Mouse (Mus musculus) lung, postnatal 10 days (tissue): ENCODE data around the gene Rgs2.
A peak's percentile ranks its signal among the peaks of the same experiment; 100 is the strongest.

ENCODE experiments used
- DNase-seq: peaks from one replicate; pipeline ENCODE4 v3.0.0; 2021

The Rgs2 gene

DNA sequence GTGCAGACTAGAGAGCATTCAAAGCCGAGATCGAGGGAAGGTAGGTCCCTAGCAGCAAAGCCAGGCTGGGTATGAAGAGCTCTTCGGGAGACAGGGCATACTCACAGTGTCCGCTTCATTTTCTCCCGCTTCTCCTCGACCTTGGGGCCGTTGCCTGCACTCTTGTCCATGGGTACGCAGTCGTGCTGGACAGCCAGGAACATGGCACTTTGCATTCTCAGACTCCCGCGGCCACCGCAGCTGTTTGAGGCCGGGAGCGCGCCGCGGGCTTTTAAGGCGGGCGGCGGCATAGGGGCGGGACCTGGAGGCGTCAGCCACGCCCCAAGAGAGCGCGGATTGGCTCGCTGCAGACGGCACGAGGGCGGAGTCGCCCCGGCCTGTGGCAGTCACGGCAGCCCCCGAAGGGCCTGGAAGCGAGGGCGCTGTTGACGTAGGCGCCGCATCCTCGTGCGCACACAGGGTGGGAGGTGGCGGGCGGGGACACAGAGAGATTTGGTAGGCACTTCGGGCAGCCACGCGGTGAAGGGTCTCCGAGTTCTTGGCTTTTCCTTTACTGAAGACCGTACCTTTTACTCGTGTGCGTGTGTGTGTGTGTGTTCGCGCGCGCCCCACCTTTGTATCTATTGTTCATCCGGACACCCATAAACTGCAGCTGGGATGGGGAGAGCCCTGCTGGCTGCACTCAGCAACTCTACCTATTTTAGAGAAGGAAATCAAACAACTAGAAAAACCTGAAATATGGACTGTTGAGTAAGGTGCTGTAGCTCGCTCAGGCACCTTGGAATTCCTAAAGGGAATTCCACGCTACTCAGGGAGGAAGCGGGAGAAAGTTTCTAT, at the start of gene Rgs2:
Gene Rgs2 (minus strand): TSS at position 258 of the 837 bp plus-strand sequence.
- peak; percentile 95 for DNase-seq

DNA sequence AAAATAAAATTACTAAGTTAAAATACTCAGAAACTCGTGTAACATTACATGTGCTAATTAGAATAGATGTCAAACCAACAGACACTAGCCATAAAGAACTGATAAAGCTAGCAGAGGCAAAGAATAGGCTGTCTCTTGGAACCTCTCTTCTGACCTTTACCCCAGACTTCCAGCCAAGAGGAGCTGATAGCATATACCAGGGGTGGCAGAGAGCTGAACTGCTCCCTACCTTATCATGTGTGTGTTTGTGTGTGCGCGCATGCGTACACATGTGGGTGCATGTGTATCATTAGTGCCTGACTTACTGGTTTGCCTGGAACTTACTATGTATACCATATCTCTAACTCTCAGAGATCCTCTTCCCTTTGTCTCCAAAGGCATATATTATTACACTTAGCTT, 49.4 kb upstream of the Rgs2 start:
- DNase-seq, result no peak

DNA sequence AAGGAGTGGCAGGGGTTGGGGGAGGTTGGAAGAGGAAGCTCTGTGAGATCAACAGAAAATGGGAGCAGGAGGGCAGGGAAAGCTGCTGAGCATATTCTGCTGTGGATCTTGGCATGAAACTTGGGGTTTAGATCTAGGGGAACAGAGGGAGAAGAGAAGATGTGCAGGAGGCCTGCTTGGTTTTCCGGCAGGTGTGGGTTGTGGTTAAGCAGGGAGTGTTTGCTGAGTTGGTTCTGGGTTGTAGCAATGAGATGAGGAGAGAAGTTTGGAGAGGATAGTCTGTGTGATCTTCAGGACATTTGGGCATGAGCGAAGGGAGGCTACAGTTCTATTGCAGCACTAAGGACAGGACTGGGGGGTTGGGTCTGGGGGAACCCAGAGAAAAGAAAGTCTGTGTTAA, 37.9 kb upstream of the Rgs2 start:
- no peak for DNase-seq

DNA sequence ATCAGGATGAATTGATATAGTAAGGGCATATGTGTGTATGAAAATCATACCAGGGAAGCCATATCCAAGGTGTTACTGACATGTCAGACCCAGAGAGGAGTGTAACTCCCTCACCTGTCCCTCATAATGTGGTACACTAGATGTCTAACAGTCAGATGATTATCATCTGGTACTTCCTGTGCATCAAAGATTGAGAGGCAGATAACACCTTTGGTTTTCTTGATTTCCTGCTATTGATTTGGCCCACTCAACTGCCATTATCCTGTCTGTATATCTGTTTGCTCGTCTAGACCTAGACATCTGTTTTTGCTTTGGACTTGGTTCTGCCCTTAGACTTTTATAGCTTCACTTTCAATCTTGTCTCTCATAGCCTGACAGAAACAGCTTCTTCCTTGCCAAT, 29.5 kb upstream of the Rgs2 start:
- DNase-seq, result no peak

DNA sequence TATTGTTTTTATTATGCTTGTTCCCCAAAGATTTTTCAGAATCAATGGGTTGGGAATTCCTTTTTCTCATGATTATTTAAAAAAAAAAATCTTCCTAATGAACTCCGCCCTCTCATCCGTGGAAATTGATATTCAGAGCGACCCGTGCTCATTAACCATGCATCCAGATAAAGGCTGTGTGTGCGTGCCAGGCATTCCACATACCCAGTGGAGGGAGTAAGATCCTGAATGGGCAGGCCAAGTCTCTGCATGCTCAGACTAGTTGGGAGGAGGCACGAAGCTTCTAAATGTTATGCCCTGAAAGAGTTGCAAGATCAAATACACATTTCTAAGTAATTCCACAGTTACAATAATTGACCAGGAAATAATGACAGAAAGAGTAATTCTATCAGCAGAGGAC, 26.5 kb upstream of the Rgs2 start:
- DNase-seq, result no peak

DNA sequence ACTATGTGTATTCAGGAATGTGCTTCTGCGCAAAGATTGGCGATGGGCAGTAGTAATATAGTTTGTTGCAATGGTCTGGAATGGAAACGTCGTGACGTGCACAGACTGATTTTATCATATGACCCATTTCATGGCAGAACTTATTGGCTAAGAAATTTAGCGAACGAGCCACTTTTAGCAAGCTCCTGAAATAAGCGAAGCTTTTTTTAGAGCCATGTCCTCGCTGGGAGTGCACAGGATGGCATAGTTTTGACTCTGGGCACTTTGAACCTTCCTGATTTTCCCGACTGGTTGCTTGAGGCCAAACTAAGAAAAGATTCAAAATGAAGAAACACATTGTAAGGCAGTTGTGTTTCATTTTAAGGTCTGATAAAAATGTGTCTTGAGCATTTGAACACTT, 25.7 kb upstream of the Rgs2 start:
- no peak for DNase-seq

DNA sequence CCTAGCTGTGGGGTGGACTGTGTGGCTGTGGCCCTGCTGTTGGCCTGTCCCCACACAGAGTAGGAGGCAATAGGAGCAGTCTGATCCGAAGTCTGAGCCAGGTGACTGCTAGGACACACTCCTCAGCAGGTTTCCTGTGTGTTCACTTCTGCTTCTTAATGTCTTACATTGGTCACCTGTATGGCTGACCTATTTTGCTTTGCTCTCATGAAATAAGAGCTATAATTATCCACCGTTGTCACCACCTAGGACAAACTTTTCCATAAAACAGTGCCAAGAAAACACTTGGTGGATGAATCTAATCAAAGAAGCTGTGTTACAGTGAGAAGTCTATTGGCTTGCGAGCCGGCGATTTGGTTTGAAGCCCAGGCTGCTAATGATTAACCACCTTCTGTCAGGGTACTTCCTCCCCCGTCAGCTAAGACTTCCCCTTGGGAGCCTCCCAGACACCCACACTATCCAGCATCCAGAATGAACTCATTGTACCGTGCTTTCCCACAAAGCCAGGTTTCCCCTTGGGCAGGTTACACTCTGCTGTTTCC, 14.5 kb upstream of the Rgs2 start:
- DNase-seq, result peak; percentile 36

DNA sequence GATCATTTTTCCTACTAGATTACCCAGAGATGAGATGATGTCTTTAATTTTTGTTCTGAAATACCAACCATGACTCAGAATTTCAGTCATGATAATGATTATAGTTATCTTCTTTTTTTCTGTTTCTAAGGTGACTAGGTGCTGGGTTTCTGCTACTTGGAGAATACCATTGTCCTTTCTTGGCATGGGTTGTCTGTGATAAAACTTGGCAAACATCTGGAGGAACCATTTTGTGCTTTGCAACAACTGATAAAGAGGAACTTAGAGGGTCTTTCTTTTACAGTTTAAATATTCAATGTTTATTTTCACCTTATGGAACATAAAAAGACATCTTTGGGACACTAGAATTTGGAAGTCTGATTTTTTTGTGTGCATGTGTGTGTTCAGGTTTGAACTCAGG, 10.0 kb upstream of the Rgs2 start:
- DNase-seq, result no peak

DNA sequence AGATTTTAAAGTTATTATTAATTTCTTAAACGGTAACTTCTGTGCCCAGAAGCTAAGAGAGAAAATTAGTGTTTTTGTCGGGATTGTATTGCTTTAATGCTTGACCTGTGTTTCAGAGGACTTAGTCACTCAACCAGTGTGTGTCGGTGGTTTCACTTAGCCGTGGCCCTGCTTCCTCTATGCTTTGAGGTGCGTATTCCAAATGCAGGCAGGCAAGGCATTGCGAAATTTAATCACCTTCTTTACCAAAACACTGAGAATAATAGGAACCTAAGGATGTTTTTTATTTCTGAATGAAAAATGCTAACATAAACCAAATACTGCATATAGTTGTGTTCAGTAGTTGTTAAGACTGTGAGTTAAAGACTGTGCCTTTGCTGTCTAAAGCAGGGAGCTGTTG, 3.4 kb upstream of the Rgs2 start:
- DNase-seq, result no peak

DNA sequence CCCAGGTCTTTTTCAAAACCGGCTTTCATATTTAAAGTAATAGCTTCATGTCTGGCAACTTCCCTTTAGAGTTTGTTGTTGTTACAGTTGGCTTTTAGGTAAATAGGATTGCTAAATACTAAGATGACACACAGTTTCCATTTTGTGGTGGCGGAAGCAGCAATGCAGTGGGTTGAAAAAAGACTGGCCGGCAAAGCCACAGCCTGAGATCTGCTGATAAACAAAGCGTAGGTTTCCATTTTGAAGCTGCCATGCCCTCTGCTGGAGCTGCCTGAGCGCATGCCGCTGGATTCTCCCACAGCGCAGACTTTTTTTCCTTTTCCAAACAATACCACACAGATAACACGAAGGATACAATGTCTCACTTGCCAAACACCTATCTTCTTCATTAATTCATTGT, 2.6 kb upstream of the Rgs2 start:
- peak; percentile 86 for DNase-seq

DNA sequence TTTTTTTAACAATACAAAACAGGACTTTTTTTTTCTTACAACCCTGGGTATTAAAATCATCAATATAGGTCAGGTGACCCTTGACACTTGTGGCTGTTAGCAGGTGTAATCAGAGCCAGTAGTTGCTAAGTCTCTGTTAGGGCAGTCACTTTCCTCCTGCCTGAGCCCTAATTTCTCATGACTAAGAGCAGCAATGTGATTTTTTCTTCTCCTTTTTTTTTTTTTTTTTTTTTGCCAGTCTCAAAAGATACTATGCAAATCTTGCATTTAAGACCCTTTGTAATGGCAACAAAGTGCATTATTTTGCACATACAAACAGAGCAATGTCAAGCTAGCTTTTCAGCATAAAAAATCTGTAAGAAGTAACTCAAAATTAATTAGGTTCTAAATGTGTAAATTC, 1.7 kb upstream of the Rgs2 start:
- no peak for DNase-seq

DNA sequence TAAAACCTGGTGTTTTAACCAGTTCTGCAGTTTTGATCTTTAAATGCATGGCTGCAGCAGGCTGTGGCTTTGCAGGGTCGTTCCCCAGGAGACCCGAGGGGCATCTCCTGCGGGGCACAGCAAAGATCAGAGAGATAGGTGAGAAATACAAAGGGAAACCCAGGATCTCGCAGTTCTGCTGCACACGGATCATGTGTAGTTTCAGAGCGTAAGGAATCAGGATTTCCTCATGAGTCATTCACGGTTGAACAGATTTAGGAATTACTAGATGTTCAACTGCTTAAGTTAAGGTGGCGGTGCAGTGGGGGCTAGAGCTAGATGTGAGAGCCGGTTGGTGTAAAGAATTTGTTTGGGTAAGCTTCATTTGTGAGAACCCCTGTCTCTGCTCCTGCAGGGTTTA, 780 bp upstream of the Rgs2 start:
- no peak for DNase-seq

DNA sequence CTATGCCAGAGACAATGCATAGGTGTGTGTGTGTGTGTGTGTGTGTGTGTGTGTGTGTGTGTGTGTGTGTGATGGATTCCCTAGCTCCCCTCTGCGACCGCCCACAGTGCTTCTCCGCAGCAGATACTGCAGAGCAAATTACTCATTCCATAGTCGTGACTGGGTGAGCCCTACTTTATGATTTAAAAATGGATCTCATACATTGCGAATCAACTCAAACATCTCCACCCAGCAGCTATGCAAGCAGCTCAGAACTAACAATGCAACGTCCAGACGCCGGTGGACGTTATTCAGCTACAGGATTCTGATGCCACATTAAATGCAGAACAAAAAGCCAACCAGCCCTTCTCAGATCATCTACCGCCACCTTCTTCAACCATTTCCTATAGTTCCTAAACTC, 545 bp downstream of the Rgs2 start:
- no peak for DNase-seq

DNA sequence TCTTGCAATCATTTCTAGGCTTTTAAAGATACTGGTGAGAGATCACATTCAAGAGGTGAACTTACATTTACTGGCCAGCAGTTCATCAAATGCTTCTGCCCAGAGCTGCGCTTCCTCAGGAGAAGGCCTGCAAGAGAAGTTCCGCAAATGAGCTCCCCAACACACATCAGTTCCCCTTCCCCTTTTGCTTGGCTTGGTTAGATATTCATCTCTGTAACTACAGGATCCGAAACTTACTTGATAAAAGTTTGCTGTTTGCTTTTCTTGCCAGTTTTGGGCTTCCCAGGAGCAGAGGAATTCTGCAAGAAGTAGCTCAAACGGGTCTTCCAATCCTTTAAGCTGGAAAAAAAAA, 1.3 kb downstream of the Rgs2 start:
- no peak for DNase-seq

DNA sequence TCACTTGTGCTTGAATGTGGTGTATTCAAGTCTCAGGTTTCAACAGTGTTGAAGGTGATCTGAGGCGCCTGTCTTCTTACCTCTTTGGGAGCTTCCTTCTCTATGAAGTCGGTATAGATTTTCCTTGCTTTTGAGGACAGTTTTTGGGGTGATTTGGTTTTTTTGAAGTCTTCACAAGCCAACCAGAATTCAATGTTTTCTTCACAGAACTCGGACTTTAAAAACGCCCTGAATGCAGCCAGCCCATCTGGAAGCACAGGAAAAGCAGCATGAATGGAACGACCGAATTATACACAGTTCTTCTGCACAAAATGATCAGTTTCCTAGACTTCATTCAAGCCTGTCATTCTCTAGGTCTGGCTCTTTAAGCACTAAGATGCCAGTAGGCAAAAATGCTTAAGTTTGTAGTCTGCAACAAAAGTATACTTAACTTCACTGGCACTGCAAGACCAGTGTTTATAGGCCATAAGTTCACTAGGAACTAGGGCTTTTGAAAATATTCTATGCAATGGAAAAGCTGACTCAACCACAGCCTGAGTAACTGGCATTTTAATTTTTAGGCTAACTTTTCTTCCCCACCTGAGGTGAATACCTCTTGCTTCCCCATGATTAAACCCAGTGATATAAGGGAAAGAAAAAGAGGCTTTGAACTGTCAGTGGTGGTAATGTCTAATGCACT, 1.8 kb downstream of the Rgs2 start:
- DNase-seq, result no peak

DNA sequence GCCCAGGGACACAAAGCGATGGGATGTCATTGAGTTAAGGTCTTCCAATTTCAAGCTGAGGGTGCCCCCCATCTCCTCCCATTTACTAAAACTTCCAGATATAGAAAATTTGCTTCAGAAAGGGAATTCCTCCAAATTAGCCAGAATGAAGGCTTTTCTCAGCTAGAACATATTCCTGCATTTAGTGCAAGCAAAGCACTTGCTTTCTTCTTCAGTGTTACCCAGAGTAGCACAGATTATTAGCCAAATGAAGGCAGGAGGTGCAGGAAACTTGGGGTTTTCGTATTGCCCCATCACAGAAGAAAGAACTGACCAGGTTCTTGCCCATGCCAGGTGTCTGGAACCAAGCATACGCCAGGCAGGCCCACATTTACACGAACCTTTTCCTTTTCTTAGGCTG, 3.7 kb downstream of the Rgs2 start:
- DNase-seq, result no peak

DNA sequence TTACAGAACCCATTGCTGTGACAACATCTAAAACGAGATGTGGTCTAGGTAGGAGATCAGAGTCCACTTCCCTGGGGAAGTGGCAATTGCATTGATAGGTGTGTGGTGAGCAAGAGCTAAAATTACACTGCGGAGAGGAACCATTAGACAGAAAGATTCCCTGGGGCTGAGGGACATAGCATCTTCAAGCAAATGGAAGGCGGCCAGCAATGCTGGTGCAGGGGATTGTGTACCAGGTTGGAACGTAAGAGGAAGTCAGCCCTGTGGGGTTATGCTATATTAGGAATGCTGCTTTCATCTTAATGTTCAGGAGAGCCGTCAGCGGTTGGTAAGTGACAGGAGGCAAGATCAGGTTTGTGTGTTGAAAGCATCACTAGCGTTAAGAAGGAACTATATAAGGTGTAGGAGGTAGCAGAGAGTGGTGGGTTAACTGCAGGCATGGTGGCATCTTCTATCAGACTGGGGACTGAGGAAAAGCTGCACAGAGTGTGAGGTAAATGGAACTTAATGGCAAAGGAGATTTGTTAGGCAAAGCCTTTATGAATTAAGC, 4.5 kb downstream of the Rgs2 start:
- peak; percentile 23 for DNase-seq

DNA sequence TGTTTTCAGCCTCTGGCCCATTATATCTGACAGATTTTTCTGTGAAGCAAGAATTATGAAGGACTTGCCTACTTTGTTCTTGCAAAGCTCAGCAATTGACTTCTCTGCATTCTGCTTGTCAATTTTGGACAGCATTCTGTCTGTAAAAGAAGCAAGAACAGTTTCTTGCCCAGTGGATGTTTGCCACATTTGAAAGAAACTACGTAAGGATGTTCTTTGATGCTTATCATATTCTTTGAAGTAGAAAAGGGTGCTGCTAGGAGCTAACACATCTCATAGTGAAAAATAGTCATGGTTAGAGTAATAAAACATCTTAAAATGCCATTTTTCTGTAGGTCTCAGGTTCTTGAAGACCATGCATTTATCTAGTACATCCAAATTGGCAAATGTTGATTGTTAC, 10.9 kb downstream of the Rgs2 start:
- DNase-seq, result no peak

DNA sequence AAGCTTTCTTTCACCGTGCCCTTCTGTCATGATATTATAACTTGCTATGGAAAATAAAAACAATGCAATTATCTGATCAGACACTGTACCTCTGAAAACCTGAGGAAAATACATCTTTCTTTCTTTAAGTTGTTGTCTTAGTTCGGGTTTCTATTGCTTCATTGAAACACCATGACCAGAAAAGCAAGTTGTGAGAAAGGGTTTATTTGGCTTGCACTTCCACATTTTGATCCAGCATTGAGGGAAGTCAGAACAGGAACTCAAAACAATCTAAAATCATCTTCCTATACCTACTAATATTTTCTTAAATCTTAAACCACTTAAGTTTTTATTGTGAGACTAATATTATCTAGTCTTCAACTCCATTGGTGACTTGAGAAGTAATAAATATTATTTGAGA, 11.4 kb downstream of the Rgs2 start:
- no peak for DNase-seq

DNA sequence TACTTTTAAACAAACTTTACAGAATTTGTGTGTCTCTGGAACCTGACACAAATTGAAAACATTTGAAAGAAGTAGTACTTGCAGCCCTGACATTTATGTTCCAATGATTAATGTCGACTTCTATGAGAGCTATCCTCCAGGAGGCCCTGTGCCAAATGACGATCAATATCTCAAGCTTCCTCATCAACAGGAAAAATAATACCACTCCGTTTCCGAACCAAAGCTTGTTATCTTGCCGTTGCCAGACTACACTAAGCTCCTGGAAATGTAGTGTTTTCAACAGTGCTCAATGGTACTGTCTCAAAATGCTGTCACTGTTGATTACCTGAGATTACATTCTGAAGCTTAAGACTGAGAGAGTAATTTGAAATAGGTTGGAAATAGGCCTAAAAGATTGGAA, 13.7 kb downstream of the Rgs2 start:
- DNase-seq, result peak; percentile 28

DNA sequence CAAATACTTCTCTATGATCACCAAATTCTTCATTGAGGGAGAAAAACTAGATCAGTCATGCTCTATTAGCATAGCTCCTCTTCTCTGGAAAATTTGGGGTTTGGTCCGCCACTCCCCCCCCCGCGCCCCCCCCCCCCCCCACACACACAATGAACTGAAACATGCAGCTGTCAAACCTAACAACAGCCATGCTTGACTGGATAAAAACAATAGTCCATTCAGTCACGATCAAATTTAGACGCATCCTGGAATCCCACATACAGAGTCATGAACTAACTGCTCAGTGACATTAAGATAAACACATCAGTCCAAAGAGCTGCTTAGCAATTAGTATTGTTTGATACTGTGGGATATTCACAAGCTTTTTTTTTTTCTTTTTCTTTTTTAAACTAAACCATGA, 14.2 kb downstream of the Rgs2 start:
- no peak for DNase-seq

DNA sequence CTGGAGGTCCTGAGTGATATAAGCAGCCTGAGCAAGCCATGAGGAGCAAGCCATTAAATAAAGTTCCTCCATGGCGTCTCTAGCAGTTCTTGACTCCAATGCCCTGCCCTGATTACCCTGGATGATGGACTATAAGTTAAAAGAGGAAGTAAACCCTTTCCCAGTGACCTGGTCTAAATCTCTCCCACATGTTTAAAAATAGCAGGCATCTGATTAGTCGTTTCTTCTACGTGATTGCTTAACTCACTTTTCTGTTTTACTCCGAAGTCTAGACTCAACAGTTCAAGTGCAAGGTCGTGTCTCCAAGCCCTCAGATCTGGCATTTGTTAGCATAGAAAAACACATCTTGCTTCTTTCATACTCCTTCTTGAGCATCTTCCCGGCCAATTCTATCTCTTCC, 15.2 kb downstream of the Rgs2 start:
- DNase-seq, result no peak

DNA sequence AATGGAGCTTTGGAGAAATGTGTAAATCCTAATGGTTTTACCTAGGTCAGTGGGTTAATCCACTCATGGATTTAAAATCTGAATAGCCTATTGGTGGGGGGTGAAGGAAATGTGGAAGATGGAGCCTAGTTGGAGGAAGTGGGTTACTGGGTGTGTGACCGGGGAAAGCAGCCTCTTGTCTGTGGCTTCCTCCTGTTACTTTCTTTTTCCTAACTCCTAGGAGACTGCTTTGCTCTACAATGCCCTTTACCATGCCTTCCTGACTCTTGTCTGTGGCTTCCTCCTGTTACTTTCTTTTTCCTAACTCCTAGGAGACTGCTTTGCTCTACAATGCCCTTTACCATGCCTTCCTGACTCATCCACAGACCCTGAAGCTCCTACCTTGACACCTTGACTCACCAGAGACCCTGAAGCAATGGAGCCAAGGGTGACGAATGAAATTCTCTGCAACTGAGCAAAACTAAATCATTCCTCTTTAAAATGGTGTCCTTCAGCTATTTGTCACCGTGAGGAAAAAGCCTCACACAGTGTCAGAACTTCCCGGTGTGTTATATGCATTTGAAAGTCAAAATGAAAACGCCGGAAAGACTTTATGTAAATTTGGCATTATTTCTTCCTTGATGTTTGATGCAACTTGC, 18.9 kb downstream of the Rgs2 start:
- DNase-seq, result no peak
